Mouse (Mus musculus): ENCODE measurements around the gene Fhod1. TPM values are rescaled to one million over a fixed set of nuclear protein-coding genes. Genes with fewer than 3 reads are reported as not detected.
A peak's percentile ranks its signal among the peaks of the same experiment; 100 is the strongest.

Fhod1 gene
- total RNA-seq, 2 experiments from 2014 or later, result 2.6 to 3.4 TPM

GRCm38 (mm10) chr8:105318662-105319190, 29.0 kb downstream of the Fhod1 start:
- DNase-seq (ENCODE audit: low spot score in 2 of 2), result no peak

- DNase-seq (ENCODE audit: low spot score in 2 of 2), result no peak
Measured at GRCm38 (mm10) chr8:105317941-105318340, 29.8 kb downstream of the Fhod1 start.

DNA sequence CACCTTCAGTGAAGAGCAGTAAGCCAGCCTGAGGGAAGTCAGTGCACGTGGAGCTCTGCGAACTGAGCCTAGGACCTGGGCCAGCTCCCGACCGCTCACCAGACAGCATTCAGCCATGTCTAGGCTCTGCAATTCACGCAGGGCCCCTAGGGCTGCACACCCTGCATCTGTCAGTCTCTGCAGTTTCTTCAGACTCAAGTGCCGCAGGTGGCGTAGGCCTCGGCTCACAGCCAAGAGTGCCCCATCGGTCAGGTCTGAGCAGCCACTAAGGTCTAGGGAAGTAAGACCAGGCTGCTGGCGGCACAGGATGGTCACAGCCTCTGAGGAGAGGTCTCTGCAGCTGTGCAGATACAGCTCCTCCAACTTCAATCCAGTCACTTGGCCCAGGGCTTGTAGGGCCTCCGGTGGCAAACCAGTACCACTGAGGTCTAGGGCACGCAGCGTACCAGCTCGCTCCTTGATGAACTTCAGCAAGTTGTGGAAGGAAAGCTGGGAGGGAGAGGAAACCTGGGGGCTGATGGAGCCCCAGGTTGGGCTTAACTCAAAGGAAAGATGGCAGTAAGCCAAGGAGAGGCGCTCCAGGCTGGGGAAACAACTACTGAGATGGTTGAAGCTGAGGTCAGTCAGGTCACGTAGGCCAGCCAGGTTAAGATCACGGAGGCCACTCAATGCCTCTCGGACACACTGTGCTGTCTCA, 32.5 kb downstream of the Fhod1 start:
- no peak for DNase-seq (ENCODE audit: low spot score in 2 of 2)

DNA sequence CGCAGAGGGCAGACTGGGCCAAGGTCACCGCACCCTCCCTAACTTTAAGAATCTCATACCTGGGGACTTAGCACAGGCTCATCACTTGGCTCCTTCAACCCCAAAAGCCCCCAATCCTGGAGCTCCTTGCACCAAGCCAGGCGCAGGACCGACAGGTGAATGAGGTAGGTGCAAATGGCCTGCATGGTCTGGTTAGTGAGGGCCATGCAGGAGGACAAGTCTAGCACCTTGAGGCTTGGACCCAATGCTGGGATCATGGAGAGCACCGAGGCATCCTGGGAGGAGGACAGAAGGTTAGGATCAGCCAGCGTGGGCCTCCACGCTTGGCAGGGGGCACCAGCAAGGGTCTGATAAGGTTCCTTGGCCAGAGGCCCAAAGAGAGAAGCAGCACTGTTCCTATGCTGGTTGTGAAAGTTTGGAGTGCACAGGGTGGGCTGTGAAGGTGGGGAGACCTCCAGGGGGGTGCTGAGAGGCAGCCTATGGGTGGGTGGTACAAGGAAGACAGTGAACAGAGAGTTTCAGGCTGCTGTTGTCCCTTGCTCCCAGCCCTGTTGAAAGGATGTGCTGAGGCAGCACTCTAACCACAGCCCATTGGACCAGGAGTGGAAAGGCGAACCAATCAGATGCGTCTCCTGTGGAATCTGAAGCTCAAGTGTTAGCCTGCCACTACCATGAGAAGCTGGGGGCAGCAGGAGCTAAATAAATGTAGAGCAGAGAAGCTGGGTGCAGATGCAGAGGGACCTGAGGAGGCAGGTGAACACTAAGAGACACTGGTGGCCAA, 33.9 kb downstream of the Fhod1 start:
- DNase-seq (ENCODE audit: low spot score in 2 of 2), result no peak

DNA sequence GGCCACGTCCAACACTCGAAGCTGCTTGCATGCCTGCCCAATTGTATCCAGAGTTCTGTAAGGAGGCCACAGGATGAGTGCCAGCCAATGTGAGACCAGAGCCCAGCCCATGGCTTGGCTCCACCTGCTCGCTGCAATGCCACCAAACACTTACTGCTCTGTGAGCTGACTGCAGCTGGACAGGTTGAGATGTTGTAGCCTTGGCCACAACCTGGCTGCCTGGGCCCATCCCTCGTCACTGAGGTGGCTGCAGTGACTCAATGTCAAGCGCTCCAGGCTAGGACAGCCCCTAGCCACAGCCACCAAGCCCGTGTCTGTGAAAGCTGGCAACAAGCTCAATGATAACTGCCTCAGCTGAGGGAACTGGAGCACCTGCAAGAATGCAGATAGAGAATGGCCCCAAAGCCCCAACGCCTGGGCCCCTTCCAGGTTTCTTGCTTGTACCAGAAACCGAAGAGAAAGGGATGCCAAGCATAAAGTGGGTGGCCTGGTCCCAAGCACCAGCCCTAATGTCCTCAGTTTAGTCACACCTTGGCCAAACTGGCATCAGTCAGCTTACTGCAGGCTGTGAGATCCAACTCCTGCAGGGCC, 34.8 kb downstream of the Fhod1 start:
- no peak for DNase-seq (ENCODE audit: low spot score in 2 of 2)

- no peak for DNase-seq (ENCODE audit: low spot score in 2 of 2)
Measured at GRCm38 (mm10) chr8:105311718-105312117, 36.0 kb downstream of the Fhod1 start.

- DNase-seq (ENCODE audit: low spot score in 2 of 2), result no peak
Measured at GRCm38 (mm10) chr8:105310118-105310517, 37.6 kb downstream of the Fhod1 start.

GRCm38 (mm10) chr8:105309142-105309847, 38.5 kb downstream of the Fhod1 start:
- no peak for DNase-seq (ENCODE audit: low spot score in 2 of 2)

- no peak for DNase-seq (ENCODE audit: low spot score in 2 of 2)
Measured at GRCm38 (mm10) chr8:105308428-105308827, 39.3 kb downstream of the Fhod1 start.

DNA sequence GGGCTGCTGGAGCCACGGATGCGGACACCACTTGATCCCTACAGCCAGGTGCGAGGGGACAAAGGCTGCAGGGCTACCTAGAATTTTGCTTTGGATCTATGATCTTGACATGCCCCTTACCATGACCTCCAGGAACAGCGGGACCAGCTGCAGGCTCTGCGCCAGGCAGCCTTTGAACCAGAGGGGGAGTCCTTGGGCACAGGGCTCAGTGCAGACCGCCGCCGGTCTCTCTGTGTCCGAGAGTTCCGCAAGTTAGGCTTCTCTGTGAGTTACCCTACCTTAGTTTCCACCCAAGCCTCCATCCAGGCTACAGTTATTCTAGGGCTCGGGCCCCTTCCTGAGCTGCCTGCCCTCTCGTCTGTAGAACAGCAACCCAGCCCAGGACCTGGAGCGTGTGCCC, 40.1 kb downstream of the Fhod1 start:
- DNase-seq (ENCODE audit: low spot score in 2 of 2), result no peak

GRCm38 (mm10) chr8:105306146-105306691, 41.5 kb downstream of the Fhod1 start:
- no peak for DNase-seq (ENCODE audit: low spot score in 2 of 2)

DNA sequence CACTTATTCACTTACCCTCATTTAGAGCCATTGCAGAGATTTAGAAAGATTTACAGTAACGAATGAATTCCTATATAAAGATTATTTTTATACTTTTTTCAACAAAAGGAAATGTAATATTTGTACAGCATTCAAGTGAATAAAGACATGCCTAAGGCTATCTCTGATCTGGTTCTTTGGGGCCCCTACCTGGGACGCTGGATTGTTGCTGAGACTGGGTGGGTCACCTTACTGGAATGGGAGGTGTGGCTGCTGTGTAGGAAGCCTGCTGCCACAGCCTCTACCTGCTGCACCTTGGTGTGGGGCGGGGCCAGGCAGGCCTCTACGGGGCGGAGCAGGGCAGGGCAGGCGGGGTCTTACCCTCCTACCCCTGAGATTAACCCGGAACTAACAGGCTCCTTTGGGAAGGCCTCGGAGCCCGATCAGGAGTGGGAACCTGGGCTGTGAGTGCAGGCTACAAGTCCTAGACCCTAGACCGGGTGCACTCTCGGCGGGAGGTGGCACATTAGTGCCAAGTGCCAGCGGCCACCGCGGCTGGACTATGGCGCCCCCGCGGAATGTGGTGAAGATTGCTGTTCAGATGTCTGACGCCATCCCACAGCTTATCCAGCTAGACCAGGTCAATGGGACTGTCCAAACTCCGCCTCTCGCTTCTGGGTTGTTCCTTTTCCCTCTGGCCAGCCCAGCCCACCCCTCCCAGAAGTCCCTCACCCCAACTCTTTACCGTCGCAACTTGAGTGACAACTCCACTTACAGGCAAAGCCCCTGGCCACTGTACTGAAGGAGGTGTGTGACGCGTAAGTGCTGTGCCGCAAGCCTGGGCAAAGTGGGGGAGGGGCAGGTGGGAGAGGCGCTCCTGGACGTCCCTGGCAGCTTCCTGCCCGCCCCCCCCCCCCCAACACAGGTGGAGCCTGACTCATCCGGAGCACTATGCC, 42.3 kb downstream of the Fhod1 start, which contains the start of gene Elmo3:
Elmo3 (plus strand) TSS at position 391 of the 935 bp plus-strand sequence.
- peak in 1 of 2 experiments; percentile 55 for DNase-seq (ENCODE audit: low spot score in 2 of 2)

- DNase-seq (ENCODE audit: low spot score in 2 of 2), result no peak
Measured at GRCm38 (mm10) chr8:105304325-105305210, 43.2 kb downstream of the Fhod1 start.

- no peak for DNase-seq (ENCODE audit: low spot score in 2 of 2)
Measured at GRCm38 (mm10) chr8:105303874-105304273, 43.9 kb downstream of the Fhod1 start.

DNA sequence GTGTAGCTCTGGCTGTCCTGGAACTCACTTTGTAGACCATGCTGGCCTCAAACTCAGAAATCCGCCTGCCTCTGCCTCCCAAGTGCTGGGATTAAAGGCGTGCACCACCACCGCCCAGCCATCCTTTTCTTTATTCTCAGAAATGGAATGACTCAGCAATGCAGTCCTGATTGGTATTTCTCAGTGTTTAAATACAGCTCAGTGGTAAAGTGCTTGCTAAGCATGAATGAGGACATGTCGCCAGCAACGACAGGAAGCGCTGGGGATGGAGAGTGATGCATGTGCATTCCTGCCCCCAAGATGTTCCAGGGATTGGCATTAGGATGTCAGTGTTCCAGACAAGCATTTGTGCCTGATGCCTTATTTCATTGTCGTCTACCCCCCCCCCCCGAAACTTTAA, 44.4 kb downstream of the Fhod1 start:
- no peak for DNase-seq (ENCODE audit: low spot score in 2 of 2)

- DNase-seq (ENCODE audit: low spot score in 2 of 2), result no peak
Measured at GRCm38 (mm10) chr8:105299962-105300361, 47.8 kb downstream of the Fhod1 start.

DNA sequence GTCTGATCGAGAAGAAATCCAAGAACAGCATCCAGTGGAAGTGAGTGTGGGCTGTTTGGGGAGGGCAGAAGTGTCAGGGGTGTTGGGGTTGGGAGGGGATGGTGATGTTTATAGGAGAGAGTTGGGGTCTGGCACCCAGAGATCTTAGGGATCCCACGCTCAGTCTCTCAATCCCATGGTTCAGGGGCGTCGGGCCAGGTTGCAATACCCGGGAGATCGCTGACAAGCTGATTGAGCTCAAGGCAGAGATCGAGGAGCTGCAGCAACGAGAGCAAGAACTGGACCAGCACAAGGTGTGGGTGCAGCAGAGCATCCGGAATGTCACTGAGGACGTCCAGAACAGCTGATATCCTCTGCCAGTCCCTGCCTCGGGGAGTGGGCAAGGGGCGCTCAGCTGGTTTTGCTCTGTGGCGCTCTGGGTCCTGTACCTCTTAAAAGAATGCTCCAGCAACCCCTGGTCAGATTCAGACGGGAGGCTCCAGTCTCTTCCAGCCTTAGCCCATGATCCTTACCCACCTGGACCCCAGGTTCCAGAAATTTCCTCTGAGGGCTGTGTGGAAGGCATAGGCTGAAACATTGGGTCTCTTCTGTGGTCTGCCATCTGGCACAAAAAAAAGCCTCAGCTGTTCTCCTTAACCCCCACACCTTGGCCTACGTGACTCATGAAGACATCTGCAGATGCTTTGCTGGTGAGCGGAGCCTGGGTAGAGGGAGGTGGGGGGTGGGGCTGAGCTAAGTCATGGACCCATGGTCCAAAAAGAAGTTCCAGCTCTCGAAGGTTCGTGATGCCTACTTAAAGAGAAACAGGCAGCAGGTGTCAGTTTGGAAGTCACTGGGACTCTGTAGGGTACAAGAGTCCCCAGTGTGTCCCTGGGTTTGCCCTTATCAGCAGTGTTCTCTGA, 49.2 kb downstream of the Fhod1 start:
- DNase-seq (ENCODE audit: low spot score in 2 of 2), result no peak
